Mouse (Mus musculus): ENCODE results near the gene Atraid. TPM values are rescaled to one million over a fixed set of nuclear protein-coding genes. Genes with fewer than 3 reads are reported as not detected.

The Atraid gene
- total RNA-seq, 2 experiments from 2014 or later = 73.4 to 78.8 TPM

GRCm38 (mm10) chr5:31069810-31070209 is 21.7 kb downstream of the Atraid start:
- Histone ChIP-seq H3K4me3 (no peak overlapping the region), H3K27ac (no peak overlapping the region)
- no peak for DNase-seq (ENCODE audit: low spot score in 2 of 2)
- TF ChIP-seq CTCF (conservative IDR thresholded peaks at IDR 0.05) = no peak

GRCm38 (mm10) chr5:31071059-31071458 is 22.9 kb downstream of the Atraid start:
- no peak for TF ChIP-seq CTCF (conservative IDR thresholded peaks at IDR 0.05)
- H3K27ac ChIP-seq = no peak overlapping the region
- DNase-seq (ENCODE audit: low spot score in 2 of 2) = no peak
- H3K4me3 ChIP-seq = no peak overlapping the region

- DNase-seq (ENCODE audit: low spot score in 2 of 2) = no peak
- Histone ChIP-seq H3K4me3 (no peak overlapping the region), H3K27ac (no peak overlapping the region)
- no peak for TF ChIP-seq CTCF (conservative IDR thresholded peaks at IDR 0.05)
Measured at GRCm38 (mm10) chr5:31071821-31072220, 23.7 kb downstream of the Atraid start.

GRCm38 (mm10) chr5:31073176-31073575 is 25.1 kb downstream of the Atraid start:
- H3K27ac ChIP-seq = no peak overlapping the region
- TF ChIP-seq CTCF (conservative IDR thresholded peaks at IDR 0.05) = no peak
- DNase-seq (ENCODE audit: low spot score in 2 of 2) = no peak
- H3K4me3 ChIP-seq = no peak overlapping the region

GRCm38 (mm10) chr5:31076346-31076745 is 28.2 kb downstream of the Atraid start:
- DNase-seq (ENCODE audit: low spot score in 2 of 2) = no peak
- TF ChIP-seq CTCF (conservative IDR thresholded peaks at IDR 0.05) = no peak
- Histone ChIP-seq H3K4me3 (no peak overlapping the region), H3K27ac (no peak overlapping the region)

GRCm38 (mm10) chr5:31080059-31080794 is 32.1 kb downstream of the Atraid start:
- TF ChIP-seq CTCF (conservative IDR thresholded peaks at IDR 0.05) = no peak
- peak overlapping the region; percentile 5; the same call in 1 of the 2 replicates for H3K4me3 ChIP-seq
- H3K27ac ChIP-seq = peak overlapping the region; percentile 68
- DNase-seq (ENCODE audit: low spot score in 2 of 2) = peak; percentile 55 to 68

- no peak overlapping the region; the same call in 1 of the 2 replicates for H3K4me3 ChIP-seq
- DNase-seq (ENCODE audit: low spot score in 2 of 2) = no peak
- peak overlapping the region; percentile 68 for H3K27ac ChIP-seq
- TF ChIP-seq CTCF (conservative IDR thresholded peaks at IDR 0.05) = no peak
Measured at GRCm38 (mm10) chr5:31080795-31081164, 32.7 kb downstream of the Atraid start.

GRCm38 (mm10) chr5:31081386-31081785 is 33.3 kb downstream of the Atraid start:
- H3K27ac ChIP-seq = no peak overlapping the region
- DNase-seq (ENCODE audit: low spot score in 2 of 2) = peak in 1 of 2 experiments; percentile 51
- no peak overlapping the region for H3K4me3 ChIP-seq
- peak; percentile 76 for TF ChIP-seq CTCF (conservative IDR thresholded peaks at IDR 0.05)

GRCm38 (mm10) chr5:31082355-31082754 is 34.2 kb downstream of the Atraid start:
- peak; percentile 80 for TF ChIP-seq CTCF (conservative IDR thresholded peaks at IDR 0.05)
- H3K27ac ChIP-seq = peak overlapping the region; percentile 20; the same call in 1 of the 2 replicates
- peak; percentile 52 to 64 for DNase-seq (ENCODE audit: low spot score in 2 of 2)
- no peak overlapping the region for H3K4me3 ChIP-seq

- TF ChIP-seq CTCF (conservative IDR thresholded peaks at IDR 0.05) = no peak
- H3K4me3 ChIP-seq = no peak overlapping the region
- DNase-seq (ENCODE audit: low spot score in 2 of 2) = no peak
- peak overlapping the region; percentile 20; the same call in 1 of the 2 replicates for H3K27ac ChIP-seq
Measured at GRCm38 (mm10) chr5:31082935-31083625, 35.0 kb downstream of the Atraid start.

GRCm38 (mm10) chr5:31083949-31084348 is 35.8 kb downstream of the Atraid start:
- Histone ChIP-seq H3K27ac (no peak overlapping the region), H3K4me3 (no peak overlapping the region)
- TF ChIP-seq CTCF (conservative IDR thresholded peaks at IDR 0.05) = no peak
- no peak for DNase-seq (ENCODE audit: low spot score in 2 of 2)

- 0 out of 2 replicates have a peak, but pooled peaks have one; percentile 5 for TF ChIP-seq CTCF (conservative IDR thresholded peaks at IDR 0.05)
- no peak for DNase-seq (ENCODE audit: low spot score in 2 of 2)
- Histone ChIP-seq H3K4me3 (no peak overlapping the region), H3K27ac (no peak overlapping the region)
Measured at GRCm38 (mm10) chr5:31086606-31087005, 38.5 kb downstream of the Atraid start.

- no peak for TF ChIP-seq CTCF (conservative IDR thresholded peaks at IDR 0.05)
- no peak for DNase-seq (ENCODE audit: low spot score in 2 of 2)
Measured at GRCm38 (mm10) chr5:31087131-31087530, 39.0 kb downstream of the Atraid start.

More at GRCm38 (mm10) chr5:31087131-31087530, 39.0 kb downstream of the Atraid start:
- no peak overlapping the region for H3K27ac ChIP-seq
- no peak overlapping the region for H3K4me3 ChIP-seq
